ENCODE assay signal across 25 mouse cellular contexts in the genomic region with DNA sequence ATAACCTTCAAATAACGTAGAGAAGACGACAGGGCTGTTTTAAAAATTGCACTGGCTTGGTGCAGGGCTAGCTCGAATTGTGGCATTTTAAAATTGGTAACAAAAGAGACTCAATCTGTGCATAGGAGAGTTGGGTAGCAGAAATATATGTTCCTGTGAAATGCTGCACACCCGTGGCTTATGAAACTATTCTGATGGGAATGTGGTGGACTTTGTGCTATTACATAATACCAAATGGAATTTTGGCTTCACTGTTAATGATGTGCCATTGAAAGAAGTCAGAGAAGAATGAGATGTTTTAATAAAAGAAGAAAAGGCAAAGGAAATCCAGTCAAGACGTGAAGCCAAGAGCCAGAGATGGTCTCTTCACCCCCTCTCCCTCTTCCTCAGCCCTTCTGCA. TPM values are rescaled to one million over a fixed set of nuclear protein-coding genes. Genes with fewer than 3 reads are reported as not detected.
A peak's percentile ranks its signal among the peaks of the same experiment; 100 is the strongest.
DNase-seq lines count a peak whose midpoint lies in the region; ATAC-seq and TF ChIP-seq lines count a peak whose summit lies in the region.
"Had no signal": no experiment of that assay in that cellular context is flagged by ENCODE, and none has a peak within 500 bp of the region (broad histone marks: within the 10 kb centered on the region; RNA-seq: fewer than 3 reads in every experiment).

No protein-coding gene starts in this region.

- TF ChIP-seq CTCF in embryonic fibroblast, embryonic 13.5 days (IDR thresholded peaks at IDR 0.05; ENCODE audit: borderline replicate concordance, insufficient read depth, low read length): no peak

- DNase-seq in limb, embryonic 10.5 days (ENCODE audit: low spot score): no peak
- no peak for DNase-seq in lung, postnatal 14 days
- peak; percentile 29 for DNase-seq in lung, postnatal 36 days
- DNase-seq in spleen, postnatal 10 days (ENCODE audit: low spot score in 2 of 2): no peak
- DNase-seq: adrenal gland, adult 8-10 months; B cell, adult 2 months; cerebellum, adult 9-11 months; embryo, embryonic 11 days; gastrocnemius, postnatal 10 days; kidney, adult 18-20 months; kidney, postnatal 4 days; left cerebral cortex, postnatal 4 days; right cerebral cortex, postnatal 25 days; thymus, postnatal 25 days had no signal

- H3K4me2 ChIP-seq in limb, embryonic 13.5 days (replicated peaks): no peak overlapping the region
- no peak overlapping the region for H3K4me2 ChIP-seq in lung, embryonic 16.5 days (ENCODE audit: low read depth, low read length)
- H3K4me2 ChIP-seq: embryonic facial prominence, embryonic 12.5 days; kidney, embryonic 15.5 days; midbrain, embryonic 15.5 days had no signal

- 57% methylated on average over 5 of the region's 5 CpGs for WGBS in limb, embryonic 13.5 days
- WGBS in limb, embryonic 10.5 days: 88% methylated on average over 5 of the region's 5 CpGs
- 47% methylated on average over 5 of the region's 5 CpGs for WGBS in lung, embryonic 16.5 days

- H3K27me3 ChIP-seq in limb, embryonic 13.5 days: no peaks in the 10 kb centered on the region
- no peaks in the 10 kb centered on the region for H3K27me3 ChIP-seq in limb, embryonic 10.5 days (ENCODE audit: low read depth, poor library complexity, severe bottlenecking)
- no peaks in the 10 kb centered on the region for H3K27me3 ChIP-seq in lung, embryonic 16.5 days (ENCODE audit: control insufficient read depth, insufficient read depth, low read depth, low read length)
- H3K27me3 ChIP-seq: embryonic facial prominence, embryonic 12.5 days; kidney, embryonic 15.5 days; midbrain, embryonic 15.5 days had no signal

- H3K27ac ChIP-seq in limb, embryonic 13.5 days: 0 out of 2 replicates have a peak overlapping the region, but pooled peaks have one; percentile 61
- H3K27ac ChIP-seq in limb, embryonic 10.5 days: no peak overlapping the region
- peak overlapping the region; percentile 90 for H3K27ac ChIP-seq in lung, embryonic 16.5 days (ENCODE audit: low read length)
- peak overlapping the region; percentile 66 for H3K27ac ChIP-seq in embryonic fibroblast, embryonic 13.5 days (ENCODE audit: insufficient read depth, low read length)
- H3K27ac ChIP-seq: embryonic facial prominence, embryonic 12.5 days; forebrain, embryonic 10.5 days; kidney, embryonic 15.5 days; liver, embryonic 14.5 days; midbrain, embryonic 10.5 days; midbrain, embryonic 15.5 days had no signal

- no peaks in the 10 kb centered on the region for H3K4me1 ChIP-seq in limb, embryonic 13.5 days
- peaks cover 3% of the 10 kb centered on the region; the same call in 1 of the 2 replicates for H3K4me1 ChIP-seq in limb, embryonic 10.5 days
- H3K4me1 ChIP-seq in lung, embryonic 16.5 days (replicated peaks; ENCODE audit: control insufficient read depth, insufficient read depth, low read length): peaks cover 5% of the 10 kb centered on the region
- peaks cover 13% of the 10 kb centered on the region for H3K4me1 ChIP-seq in embryonic fibroblast, embryonic 13.5 days (ENCODE audit: control insufficient read depth, insufficient read depth, low read length)
- H3K4me1 ChIP-seq: embryonic facial prominence, embryonic 12.5 days; forebrain, embryonic 10.5 days; midbrain, embryonic 10.5 days; midbrain, embryonic 15.5 days had no signal

- no peaks in the 10 kb centered on the region for H3K36me3 ChIP-seq in limb, embryonic 13.5 days
- no peaks in the 10 kb centered on the region for H3K36me3 ChIP-seq in limb, embryonic 10.5 days
- H3K36me3 ChIP-seq in lung, embryonic 16.5 days (ENCODE audit: control insufficient read depth, insufficient read depth, low read length): no peaks in the 10 kb centered on the region
- H3K36me3 ChIP-seq: embryonic facial prominence, embryonic 12.5 days; forebrain, embryonic 10.5 days; kidney, embryonic 15.5 days; midbrain, embryonic 10.5 days; midbrain, embryonic 15.5 days had no signal

- no peak for TF ChIP-seq POLR2A in embryonic fibroblast, embryonic 13.5 days (IDR thresholded peaks at IDR 0.05; ENCODE audit: low read depth, low read length)

- no peak overlapping the region for H3K9ac ChIP-seq in limb, embryonic 13.5 days
- no peak overlapping the region for H3K9ac ChIP-seq in lung, embryonic 16.5 days (ENCODE audit: low read length)
- H3K9ac ChIP-seq: embryonic facial prominence, embryonic 12.5 days; kidney, embryonic 15.5 days; liver, embryonic 14.5 days; midbrain, embryonic 15.5 days had no signal

- no peak overlapping the region for H3K4me3 ChIP-seq in limb, embryonic 13.5 days
- H3K4me3 ChIP-seq in limb, embryonic 10.5 days: no peak overlapping the region
- H3K4me3 ChIP-seq in lung, embryonic 16.5 days (ENCODE audit: low read length): no peak overlapping the region
- no peak overlapping the region for H3K4me3 ChIP-seq in embryonic fibroblast, embryonic 13.5 days (ENCODE audit: insufficient read depth, low read length)
- H3K4me3 ChIP-seq: embryonic facial prominence, embryonic 12.5 days; forebrain, embryonic 10.5 days; kidney, embryonic 15.5 days; midbrain, embryonic 10.5 days; midbrain, embryonic 15.5 days had no signal

- ATAC-seq in limb, embryonic 13.5 days (ENCODE audit: low FRiP score, low read depth): peak; percentile 57; the same call in 1 of the 2 replicates
- ATAC-seq in lung, embryonic 16.5 days (ENCODE audit: low read depth): peak; percentile 89
- ATAC-seq: forebrain, embryonic 16.5 days; hindbrain, embryonic 16.5 days; midbrain, embryonic 15.5 days had no signal

- H3K9me3 ChIP-seq in limb, embryonic 13.5 days: no peaks in the 10 kb centered on the region; the same call in 1 of the 2 replicates
- no peaks in the 10 kb centered on the region for H3K9me3 ChIP-seq in limb, embryonic 10.5 days (replicated peaks)
- H3K9me3 ChIP-seq in lung, embryonic 16.5 days (ENCODE audit: control insufficient read depth, low read length): no peaks in the 10 kb centered on the region
- H3K9me3 ChIP-seq: embryonic facial prominence, embryonic 12.5 days; kidney, embryonic 15.5 days; midbrain, embryonic 10.5 days; midbrain, embryonic 15.5 days had no signal

RNA-seq across cellular contexts. Expression of a gene that starts 18.6 kb away (rescaled TPM):
- 20.8 and 22.5 TPM in 2 replicates for polyA plus RNA-seq in limb, embryonic 13.5 days (2015; fragmentation: Nextera tagmentation; extraction: Ambion mirVana)
- 22.2 and 23.4 TPM in 2 replicates for polyA plus RNA-seq in limb, embryonic 10.5 days (2016; fragmentation: Nextera tagmentation; extraction: Ambion mirVana)
- polyA plus RNA-seq in lung, embryonic 16.5 days (2015; fragmentation: Nextera tagmentation; extraction: Ambion mirVana): 15.8 and 16.2 TPM in 2 replicates
- polyA plus RNA-seq in embryonic fibroblast, embryonic 13.5 days (2011; ENCODE audit: insufficient read length, low read depth, missing spikeins): 22.3 and 23.5 TPM in 2 replicates
